Mouse (Mus musculus): ENCODE results near the gene Tmem38b. TPM values are rescaled to one million over a fixed set of nuclear protein-coding genes. Genes with fewer than 3 reads are reported as not detected.
A peak's percentile ranks its signal among the peaks of the same experiment; 100 is the strongest.

The Tmem38b gene
- total RNA-seq, 2 experiments from 2014 or later: 62.1 to 68.8 TPM

- no peak for DNase-seq (ENCODE audit: low spot score in 2 of 2)
These were observed 57.3 kb downstream of the Tmem38b start for GRCm38 (mm10) chr4:53882921-53883682.

- DNase-seq (ENCODE audit: low spot score in 2 of 2): no peak
These were observed 58.8 kb downstream of the Tmem38b start for GRCm38 (mm10) chr4:53884351-53885245.

GRCm38 (mm10) chr4:53886342-53887088, 60.7 kb downstream of the Tmem38b start:
- DNase-seq (ENCODE audit: low spot score in 2 of 2): peak in 1 of 2 experiments; percentile 30

GRCm38 (mm10) chr4:53895335-53895734, 69.5 kb downstream of the Tmem38b start:
- no peak for DNase-seq (ENCODE audit: low spot score in 2 of 2)

GRCm38 (mm10) chr4:53896150-53896833, 70.4 kb downstream of the Tmem38b start:
- no peak for DNase-seq (ENCODE audit: low spot score in 2 of 2)

GRCm38 (mm10) chr4:53900386-53900971, 74.6 kb downstream of the Tmem38b start:
- no peak for DNase-seq (ENCODE audit: low spot score in 2 of 2)

- DNase-seq (ENCODE audit: low spot score in 2 of 2): no peak
These were observed 78.5 kb downstream of the Tmem38b start for GRCm38 (mm10) chr4:53904335-53904734.

GRCm38 (mm10) chr4:53905537-53905936, 79.7 kb downstream of the Tmem38b start:
- DNase-seq (ENCODE audit: low spot score in 2 of 2): no peak

GRCm38 (mm10) chr4:53907071-53907470, 81.2 kb downstream of the Tmem38b start:
- DNase-seq (ENCODE audit: low spot score in 2 of 2): no peak

Other genes with a start within 250 kb of the Tmem38b start
- 10 to 100 TPM; 25.1 to 29.0 TPM for gene Fsd1l, start 194.6 kb upstream of the Tmem38b start, total RNA-seq (2021)
- 1 to 10 TPM; 9.7 TPM for gene Fktn, start 112.0 kb upstream of the Tmem38b start, total RNA-seq (2021)
- gene Tal2, start 46.3 kb upstream of the Tmem38b start, total RNA-seq (2021): 1 to 10 TPM; 1.0 to 1.3 TPM